Mouse (Mus musculus): ENCODE results near the gene Rpl27a. TPM values are rescaled to one million over a fixed set of nuclear protein-coding genes. Genes with fewer than 3 reads are reported as not detected.
A peak's percentile ranks its signal among the peaks of the same experiment; 100 is the strongest.

Gene Rpl27a
- total RNA-seq, 2 experiments from 2014 or later, result 63.3 to 79.1 TPM

DNA sequence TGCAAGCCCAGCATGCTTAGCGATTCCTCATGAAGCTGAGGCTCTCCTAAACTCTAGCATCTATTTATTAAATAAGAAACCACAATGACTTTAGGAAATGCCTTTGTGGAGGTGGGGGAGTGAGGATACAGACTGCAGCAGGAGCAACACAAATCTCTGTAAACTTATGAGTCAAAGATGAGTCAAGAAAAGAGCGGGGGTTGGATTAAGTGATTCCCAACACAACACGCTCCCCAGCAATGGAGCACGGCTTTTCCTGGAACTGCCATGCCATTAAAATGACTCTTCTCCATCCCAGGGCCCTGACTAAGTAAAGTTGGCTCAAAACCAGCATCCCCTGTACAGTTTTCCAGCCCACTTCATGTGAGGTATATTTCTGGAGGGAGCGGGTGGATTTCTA lies 27.8 kb downstream of the Rpl27a start:
- intact Hi-C loops (cut with DNase I), result no loop called here
- DNase-seq, result no peak

DNA sequence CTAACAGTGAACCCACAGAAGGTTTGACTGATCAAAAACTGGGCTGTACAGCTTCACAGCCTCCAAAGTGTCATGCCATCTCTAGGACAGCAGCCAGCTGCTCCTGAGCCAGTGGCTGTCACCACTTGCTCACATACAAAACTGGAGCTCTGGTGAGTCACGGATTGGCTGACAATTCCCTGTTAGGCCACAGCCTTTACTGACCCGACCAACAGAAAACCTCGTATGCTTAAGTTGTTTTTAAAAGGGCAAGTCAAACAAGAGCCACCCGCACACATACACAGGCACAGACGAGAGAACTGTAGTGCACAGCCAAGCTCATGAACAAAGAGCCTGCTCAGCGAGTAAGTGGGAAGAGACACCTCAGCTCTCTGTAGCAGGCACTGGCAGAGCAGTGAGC lies 40.6 kb downstream of the Rpl27a start:
- DNase-seq, result peak; percentile 43 to 53
- intact Hi-C loops (cut with DNase I), result no loop called here

DNA sequence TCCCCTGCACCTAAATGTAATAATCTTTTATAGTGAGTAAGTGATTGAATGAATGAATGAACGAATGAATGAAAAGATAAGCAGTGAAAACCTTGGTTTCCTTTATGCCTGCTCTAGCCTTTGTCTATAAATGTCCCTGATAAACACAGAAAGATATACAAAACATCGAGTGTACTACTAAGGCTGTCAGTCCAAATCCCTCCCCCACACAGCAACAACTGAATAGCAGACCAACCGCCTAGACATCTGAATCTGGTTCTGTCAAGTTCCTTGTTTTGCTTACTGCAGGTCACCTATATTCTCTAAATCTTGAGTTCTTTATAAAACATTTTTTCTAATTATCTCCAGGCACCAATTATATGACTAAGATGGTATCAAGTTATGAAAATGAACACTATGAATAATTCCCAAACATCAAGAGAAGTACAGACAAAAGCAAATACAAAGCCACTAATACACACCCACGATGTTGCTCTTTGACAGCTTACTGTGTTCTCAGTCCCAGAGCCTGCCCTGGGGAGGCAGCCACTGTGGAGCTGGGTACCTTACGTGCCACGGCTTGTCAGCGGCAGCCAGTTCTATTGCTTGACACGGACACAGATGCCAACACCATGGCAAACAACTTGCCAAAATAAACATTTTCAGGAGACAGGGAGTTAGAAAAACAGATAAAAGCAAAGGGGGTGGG lies 42.7 kb downstream of the Rpl27a start:
- no peak for DNase-seq
- intact Hi-C loops (cut with DNase I), result no loop called here

DNA sequence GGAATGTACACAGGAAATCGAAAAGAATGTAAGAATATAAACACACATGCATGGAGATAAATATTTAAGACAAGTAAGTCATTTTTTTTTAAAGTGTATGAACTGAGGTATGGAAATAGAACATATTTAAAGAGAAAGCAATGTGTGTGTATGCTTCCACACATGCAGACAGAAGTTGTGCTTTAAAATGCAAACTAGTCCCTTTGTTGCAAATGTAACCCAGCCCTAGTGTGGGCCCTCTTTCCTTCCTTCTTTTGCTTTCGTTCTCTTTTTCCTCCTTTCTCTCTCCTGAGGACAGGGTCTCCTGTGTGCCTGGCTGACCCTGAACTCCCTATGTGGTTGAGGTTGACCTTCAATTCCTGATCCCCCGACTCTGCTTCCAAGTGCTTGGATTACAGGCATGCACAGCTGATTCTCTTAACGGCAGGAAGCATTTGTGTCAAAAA lies 43.2 kb downstream of the Rpl27a start:
- intact Hi-C loops (cut with DNase I), result no loop called here
- DNase-seq, result no peak

DNA sequence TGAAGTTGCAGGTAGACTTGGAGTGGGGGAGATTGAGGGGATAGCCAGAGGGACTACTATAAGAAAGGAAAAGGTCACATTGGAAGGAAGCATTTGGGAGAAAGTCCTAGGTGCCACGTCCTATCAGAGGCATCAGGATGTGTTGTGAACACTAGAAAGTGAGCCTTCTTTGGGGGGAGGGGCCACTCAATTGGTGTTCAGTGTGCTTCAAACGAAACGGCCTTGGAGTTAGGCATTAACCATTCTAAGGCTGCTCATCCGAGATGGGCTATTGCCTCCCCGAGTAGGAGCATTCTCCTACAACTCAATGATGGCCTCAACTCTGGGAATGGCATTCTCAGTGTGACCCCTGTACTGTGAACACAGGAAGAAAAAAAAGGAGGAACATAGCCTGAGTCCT lies 43.7 kb downstream of the Rpl27a start:
- intact Hi-C loops (cut with DNase I), result no loop called here
- DNase-seq, result no peak

DNA sequence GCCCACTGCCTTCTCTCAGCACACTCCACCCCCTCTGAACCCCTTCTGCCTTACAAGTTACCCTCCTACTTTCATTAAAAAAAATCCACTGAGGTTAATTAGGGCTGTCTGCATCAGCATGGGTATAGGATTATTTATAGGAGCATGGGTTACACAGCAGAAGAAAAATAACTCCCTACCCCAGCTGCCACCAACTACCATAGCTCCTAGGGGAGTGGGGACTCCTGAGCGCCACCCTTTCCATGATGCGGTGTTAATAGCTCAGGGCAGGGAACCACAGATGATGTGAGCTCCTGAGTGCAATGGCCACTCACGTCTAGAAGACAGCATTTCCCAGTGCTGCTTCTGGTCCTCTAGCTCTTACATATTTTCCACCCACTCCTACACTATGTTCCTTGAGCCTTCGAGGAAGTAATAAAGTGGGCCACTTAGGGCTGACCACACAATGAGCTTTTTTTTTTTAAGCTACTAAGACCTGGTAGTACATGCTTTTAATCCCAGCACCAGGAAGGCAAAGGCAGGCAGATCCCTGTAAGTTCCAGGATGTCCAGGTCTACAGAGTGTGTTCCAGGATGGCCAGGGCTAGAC lies 44.9 kb downstream of the Rpl27a start:
- no peak for DNase-seq
- intact Hi-C loops (cut with DNase I), result no loop called here

DNA sequence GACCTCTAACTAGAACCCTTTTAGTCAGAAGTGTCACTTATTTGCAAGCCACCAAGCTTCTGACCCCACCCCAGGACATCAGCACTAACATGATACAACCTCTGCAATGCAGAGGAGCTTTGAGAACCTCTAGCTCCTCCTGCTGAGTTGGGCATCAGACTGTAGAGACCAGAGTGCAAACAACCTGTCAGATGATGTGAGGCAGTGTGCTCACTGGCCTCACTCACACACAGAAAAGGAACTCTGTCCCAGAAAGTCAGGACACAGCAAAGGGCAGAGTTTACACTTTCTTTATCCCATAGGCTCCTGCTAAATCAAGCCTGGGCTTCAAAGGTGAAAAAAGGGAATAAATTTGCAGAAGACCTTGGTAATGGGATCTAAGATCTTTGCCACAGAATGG lies 47.4 kb downstream of the Rpl27a start:
- no peak for DNase-seq
- intact Hi-C loops (cut with DNase I), result no loop called here

DNA sequence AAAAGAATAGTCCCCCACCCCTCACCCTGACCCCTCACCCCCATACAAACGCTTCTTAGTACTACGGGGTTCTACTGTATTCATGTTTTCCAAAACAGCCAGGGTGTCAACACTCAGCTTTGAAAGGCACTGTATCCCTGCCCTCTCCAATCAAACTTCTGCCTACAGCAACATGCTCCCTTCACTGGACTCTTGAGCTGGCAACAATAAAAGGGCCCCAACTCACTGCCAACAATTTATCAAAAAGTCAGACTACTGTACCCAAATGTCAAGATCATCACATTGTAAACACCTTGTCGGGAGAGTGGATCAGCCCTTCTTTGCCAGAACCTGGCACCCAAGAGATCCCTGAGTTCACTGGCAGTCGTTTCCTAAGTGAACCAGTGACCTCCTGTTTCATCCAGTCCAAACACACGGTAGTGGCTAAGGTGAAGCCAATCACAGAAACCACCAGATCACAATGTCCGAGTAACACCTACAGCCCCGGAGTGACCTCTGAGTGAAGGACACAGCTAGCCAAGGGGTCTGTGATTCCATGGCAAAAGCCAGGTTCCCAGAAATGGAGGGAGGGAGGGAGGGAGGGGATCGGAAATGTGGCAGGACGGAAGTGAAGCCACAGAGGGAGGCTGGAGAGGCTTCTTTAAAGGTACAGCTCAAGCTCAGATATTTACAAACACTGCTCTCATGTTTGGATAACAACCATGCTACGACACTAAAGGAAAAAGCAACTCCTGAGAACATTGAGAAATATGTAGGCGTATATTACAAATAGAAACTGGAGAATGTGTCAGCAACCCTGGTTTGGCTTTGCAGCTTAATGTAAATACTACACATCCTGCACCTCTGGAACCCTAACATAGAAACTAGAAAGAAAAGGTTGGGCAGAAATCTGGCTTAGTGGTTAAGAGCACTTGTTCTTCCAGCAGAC lies 48.2 kb downstream of the Rpl27a start:
- intact Hi-C loops (cut with DNase I), result no loop called here

DNA sequence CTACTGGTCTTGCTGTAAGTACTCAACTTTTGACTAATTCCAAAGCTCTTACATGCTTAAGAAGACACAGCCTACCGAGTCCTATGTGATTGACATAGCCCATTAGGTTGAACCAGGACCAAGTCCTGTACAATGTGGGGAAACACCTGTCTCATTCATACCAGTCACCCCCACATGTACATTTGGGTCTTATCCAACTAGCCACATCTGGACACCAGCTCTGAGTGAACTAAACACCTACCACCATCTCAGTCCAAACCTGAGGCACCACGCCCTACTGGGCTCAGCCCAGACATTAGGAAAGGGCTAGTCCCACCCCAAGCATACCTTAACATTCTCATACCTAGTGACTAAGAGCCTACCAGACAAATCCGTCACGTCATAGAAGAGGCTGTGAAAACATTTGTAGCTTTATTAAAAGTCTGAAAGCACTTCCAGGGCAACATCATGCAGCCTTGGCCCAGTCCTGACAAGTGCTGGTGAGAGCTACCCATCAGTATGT lies 49.5 kb downstream of the Rpl27a start:
- intact Hi-C loops (cut with DNase I), result no loop called here
- DNase-seq, result no peak

More for the DNA sequence above, 48.2 kb downstream of the Rpl27a start:
- DNase-seq, result no peak

Small RNA genes lying within 50 kb of the gene (microRNA-seq; reads per million reads assigned to microRNA genes)
- 0.36 to 0.74 reads per million in 2 experiments for gene Gm47284

Other genes with a start within 250 kb of the Rpl27a start
- not detected for gene Stk33, start 80.1 kb upstream of the Rpl27a start, total RNA-seq (2021)
- gene Trim66, start 11.0 kb upstream of the Rpl27a start, total RNA-seq (2021), result under 1 TPM; 0.07 to 0.18 TPM
- gene St5, start 184.5 kb downstream of the Rpl27a start, total RNA-seq (2021), result 1 to 10 TPM; 6.7 to 6.9 TPM
- 10 to 100 TPM in 1 of 2 experiments, 1 to 10 TPM in 1; 9.0 to 15.9 TPM for gene Akip1, start 184.5 kb downstream of the Rpl27a start, total RNA-seq (2021)
- not detected for gene BC051019, start 204.7 kb downstream of the Rpl27a start, total RNA-seq (2021)
- not detected for gene Ascl3, start 212.6 kb downstream of the Rpl27a start, total RNA-seq (2021)
- 10 to 100 TPM; 23.9 to 29.3 TPM for gene Tmem9b, start 233.7 kb downstream of the Rpl27a start, total RNA-seq (2021)